Mouse (Mus musculus): ENCODE results near the gene Lrrc2.

GRCm38 (mm10) chr9:110955962-110956361 lies 4.6 kb downstream of the Lrrc2 start:
- TF ChIP-seq CTCF (IDR thresholded peaks at IDR 0.05; ENCODE audit: insufficient read depth, low read depth, low read length): no peak
- TF ChIP-seq POLR2A (IDR thresholded peaks at IDR 0.05; ENCODE audit: insufficient read depth, low read depth, low read length): no peak
